ENCODE assay signal across 8 mouse cellular contexts in the genomic region with DNA sequence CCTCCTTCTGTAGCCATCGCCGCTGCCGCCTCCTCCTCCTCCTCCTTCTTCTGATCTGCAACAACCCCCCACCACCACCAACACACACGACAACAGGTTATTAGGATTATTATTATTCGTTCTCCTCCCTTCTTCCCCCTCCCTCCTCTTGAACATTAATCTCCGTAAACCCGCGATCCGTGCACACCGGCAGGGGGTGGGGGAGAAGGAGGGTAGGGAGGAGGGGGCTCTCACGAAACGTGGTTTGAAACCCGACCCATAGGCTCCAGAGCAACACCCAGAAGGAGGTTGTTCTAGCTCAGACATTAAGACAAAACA. TPM values are rescaled to one million over a fixed set of nuclear protein-coding genes. Genes with fewer than 3 reads are reported as not detected.
DNase-seq lines count a peak whose midpoint lies in the region; ATAC-seq and TF ChIP-seq lines count a peak whose summit lies in the region.

No protein-coding gene starts in this region.

- no peaks in the 10 kb centered on the region for H3K27me3 ChIP-seq in heart, postnatal 0 days (ENCODE audit: control insufficient read depth, insufficient read depth, low read length)
- no peaks in the 10 kb centered on the region for H3K27me3 ChIP-seq in hindbrain, embryonic 11.5 days (ENCODE audit: control insufficient read depth, insufficient read depth, low read length)
- no peaks in the 10 kb centered on the region for H3K27me3 ChIP-seq in midbrain, embryonic 10.5 days (ENCODE audit: low read depth, poor library complexity, severe bottlenecking)

- TF ChIP-seq EP300 in heart, postnatal 0 days (IDR thresholded peaks at IDR 0.05; ENCODE audit: low read depth), result no peak

- ATAC-seq in heart, postnatal 0 days (ENCODE audit: insufficient read depth, low read depth), result no peak
- no peak for ATAC-seq in hindbrain, embryonic 11.5 days (ENCODE audit: low FRiP score)

- H3K9ac ChIP-seq in heart, postnatal 0 days (replicated peaks; ENCODE audit: low read depth, low read length), result peak overlapping the region; percentile 79
- H3K9ac ChIP-seq in hindbrain, embryonic 11.5 days (ENCODE audit: low read depth, low read length), result peak overlapping the region; percentile 82

- peaks cover 15% of the 10 kb centered on the region for H3K4me1 ChIP-seq in heart, postnatal 0 days (ENCODE audit: control insufficient read depth, insufficient read depth)
- no peaks in the 10 kb centered on the region; the same call in 1 of the 2 replicates for H3K4me1 ChIP-seq in bone marrow, adult 2 months (ENCODE audit: control insufficient read depth, insufficient read depth, low read length)
- peaks cover 3% of the 10 kb centered on the region; the same call in 1 of the 2 replicates for H3K4me1 ChIP-seq in hindbrain, embryonic 11.5 days (replicated peaks; ENCODE audit: control insufficient read depth, insufficient read depth, low read length)
- H3K4me1 ChIP-seq in midbrain, embryonic 10.5 days, result peaks cover 54% of the 10 kb centered on the region

- no peaks in the 10 kb centered on the region for H3K9me3 ChIP-seq in heart, postnatal 0 days (replicated peaks; ENCODE audit: control insufficient read depth, low read length)
- H3K9me3 ChIP-seq in hindbrain, embryonic 11.5 days (ENCODE audit: control insufficient read depth, low read length), result no peaks in the 10 kb centered on the region
- H3K9me3 ChIP-seq in midbrain, embryonic 10.5 days (replicated peaks), result no peaks in the 10 kb centered on the region

- 3% methylated on average over 9 of the region's 13 CpGs for WGBS in heart, postnatal 0 days
- WGBS in bone marrow, adult 2 months, result 0% methylated on average over 13 of the region's 13 CpGs
- 0% methylated on average over 10 of the region's 13 CpGs for WGBS in hindbrain, embryonic 11.5 days
- 0% methylated on average over 12 of the region's 13 CpGs for WGBS in midbrain, embryonic 10.5 days

- H3K4me2 ChIP-seq in heart, postnatal 0 days (ENCODE audit: low read depth, low read length), result peak overlapping the region; percentile 76
- peak overlapping the region; percentile 29 for H3K4me2 ChIP-seq in hindbrain, embryonic 11.5 days (replicated peaks; ENCODE audit: low read depth, low read length)

- no peak for TF ChIP-seq POLR2A in bone marrow, adult 2 months (IDR thresholded peaks at IDR 0.05; ENCODE audit: borderline replicate concordance, control insufficient read depth, low read depth, low read length)

- DNase-seq in heart, postnatal 0 days (ENCODE audit: low spot score), result no peak
- no peak for DNase-seq in heart, postnatal 25 days (ENCODE audit: low spot score)
- DNase-seq in hindbrain, embryonic 11.5 days (ENCODE audit: low spot score), result no peak
- DNase-seq in midbrain, embryonic 10.5 days (ENCODE audit: low spot score), result no peak
- DNase-seq in right cerebral cortex, postnatal 14 days, result no peak
- no peak for DNase-seq in gastrocnemius, postnatal 25 days
- DNase-seq in cerebellum, adult 11 months, result no peak

- H3K36me3 ChIP-seq in heart, postnatal 0 days (replicated peaks; ENCODE audit: control insufficient read depth, insufficient read depth, low read length), result no peaks in the 10 kb centered on the region
- H3K36me3 ChIP-seq in hindbrain, embryonic 11.5 days (ENCODE audit: control insufficient read depth, insufficient read depth, low read length), result no peaks in the 10 kb centered on the region
- peaks cover 18% of the 10 kb centered on the region for H3K36me3 ChIP-seq in midbrain, embryonic 10.5 days

- TF ChIP-seq CTCF in heart, postnatal 0 days (IDR thresholded peaks at IDR 0.05; ENCODE audit: low read depth), result peak; percentile 15; the same call in 1 of the 2 replicates
- no peak for TF ChIP-seq CTCF in bone marrow, adult 2 months (IDR thresholded peaks at IDR 0.05; ENCODE audit: control insufficient read depth, insufficient read depth, low read length)

- H3K4me3 ChIP-seq in heart, postnatal 0 days (ENCODE audit: low read depth, low read length), result peak overlapping the region; percentile 85
- peak overlapping the region; percentile 63 for H3K4me3 ChIP-seq in bone marrow, adult 2 months (replicated peaks; ENCODE audit: control insufficient read depth, low read depth, low read length)
- peak overlapping the region; percentile 87 for H3K4me3 ChIP-seq in hindbrain, embryonic 11.5 days (ENCODE audit: low read depth, low read length)
- peak overlapping the region; percentile 86 for H3K4me3 ChIP-seq in midbrain, embryonic 10.5 days

- intact Hi-C loops in heart, postnatal 25 days (cut with DNase I), result loop anchor here (5.0 kb wide), 1 partner anchor 542 kb away; no protein-coding TSS in a partner anchor

- H3K27ac ChIP-seq in heart, postnatal 0 days (ENCODE audit: low read depth), result peak overlapping the region; percentile 97
- peak overlapping the region; percentile 92 for H3K27ac ChIP-seq in bone marrow, adult 2 months (ENCODE audit: control insufficient read depth, insufficient read depth, low read depth, low read length, poor library complexity)
- peak overlapping the region; percentile 97 for H3K27ac ChIP-seq in hindbrain, embryonic 11.5 days (ENCODE audit: low read depth, low read length)
- H3K27ac ChIP-seq in midbrain, embryonic 10.5 days (replicated peaks), result peak overlapping the region; percentile 97

RNA-seq across cellular contexts. Expression of a gene that starts 0.5 kb away (rescaled TPM):
- 16.9 and 19.8 TPM in 2 replicates for total RNA-seq in heart, postnatal 0 days (2014; rRNA removed; ENCODE audit: low replicate concordance)
- 4.4 and 4.7 TPM in 2 replicates for polyA plus RNA-seq in heart, postnatal 0 days (2015; fragmentation: Nextera tagmentation; extraction: Ambion mirVana)
- 10 to 100 TPM in 1 of 2 experiments, 1 to 10 TPM in 1; 8.2 to 10.9 TPM for total RNA-seq in heart, postnatal 25 days (2021)
- 4.7 and 11.0 TPM in 2 replicates for polyA plus RNA-seq in bone marrow, adult 2 months (2011; ENCODE audit: insufficient read depth, insufficient read length, low replicate concordance, missing spikeins)
- polyA plus RNA-seq in hindbrain, embryonic 11.5 days (2014; fragmentation: Nextera tagmentation; extraction: Ambion mirVana), result 16.8 and 21.3 TPM in 2 replicates
- polyA plus RNA-seq in midbrain, embryonic 10.5 days (2016; fragmentation: Nextera tagmentation; extraction: Ambion mirVana), result 10.2 and 15.1 TPM in 2 replicates
- 1 to 10 TPM; 5.5 to 9.0 TPM for total RNA-seq in gastrocnemius, postnatal 25 days (2021)
